Mouse (Mus musculus): Measurements from ENCODE around the gene Lbh.

DNA sequence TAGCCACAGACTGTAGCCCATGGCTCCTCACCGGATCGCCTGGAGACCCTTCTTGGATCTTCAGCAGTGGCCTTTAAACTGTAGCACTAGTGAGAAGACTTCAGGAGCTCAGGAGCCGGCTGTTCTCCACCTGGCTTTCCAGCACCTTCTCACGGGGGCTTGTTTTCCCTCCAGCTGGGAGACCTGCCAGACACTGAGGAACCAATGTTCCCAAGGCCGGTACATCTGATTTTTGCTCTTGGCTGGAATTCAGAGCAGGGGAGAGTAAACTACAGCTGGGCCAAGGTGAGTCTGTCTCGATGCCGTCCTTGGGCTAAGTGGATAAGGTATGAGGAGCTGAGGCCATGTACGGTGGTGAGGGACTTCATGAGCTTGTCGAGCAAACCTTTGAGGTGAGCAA, 39.1 kb upstream of the Lbh start:
- TF ChIP-seq CTCF (IDR thresholded peaks at IDR 0.05; ENCODE audit: low read depth) (no peak), EP300 (IDR thresholded peaks at IDR 0.05; ENCODE audit: low read depth) (no peak)
